Mouse (Mus musculus) ES-E14 (cell line): Measurements from ENCODE around the gene Pqlc2. TPM values are rescaled to one million over a fixed set of nuclear protein-coding genes. Genes with fewer than 3 reads are reported as not detected.
A peak's percentile ranks its signal among the peaks of the same experiment; 100 is the strongest.

Experiments
- DNase-seq: peaks from one replicate; pipeline ENCODE4 v3.0.0-alpha.2; 2013; ENCODE audit warnings: low read depth, low spot score
- H3K27ac ChIP-seq: 2 replicates; pipeline ENCODE4 v1.5.1; 2012; ENCODE audit warnings: low read depth, mild to moderate bottlenecking, low read length, moderate library complexity, mixed read lengths; ENCODE audit not compliant: poor library complexity, insufficient read depth, severe bottlenecking
- H3K36me3 ChIP-seq: 2 replicates; pipeline ENCODE4 v1.6.1; 2012; ENCODE audit warnings: mild to moderate bottlenecking, low read length, moderate library complexity, mixed read lengths; ENCODE audit not compliant: control insufficient read depth, poor library complexity, insufficient read depth, severe bottlenecking
- H3K4me1 ChIP-seq, 2 experiments: fragments of 150-350 bp in 1 of 2; sonication (generic) in 1 of 2; 2 replicates each; pipeline ENCODE4 v1.6.1; 2012; ENCODE audit warnings: low read length in 2 of 2, mild to moderate bottlenecking in 1 of 2, mixed read lengths in 1 of 2; ENCODE audit not compliant: control insufficient read depth in 2 of 2, insufficient read depth in 2 of 2, poor library complexity in 1 of 2
- H3K4me3 ChIP-seq, 2 experiments: fragments of 150-350 bp in 1 of 2; sonication (generic) in 1 of 2; 2 replicates each; pipeline ENCODE4 v1.5.1; 2012; ENCODE audit warnings: low read length in 2 of 2, low read depth in 1 of 2, mild to moderate bottlenecking in 1 of 2, mixed read lengths in 1 of 2; ENCODE audit not compliant: insufficient read depth in 1 of 2, poor library complexity in 1 of 2, severe bottlenecking in 1 of 2
- H3K9ac ChIP-seq: 2 replicates; pipeline ENCODE4 v1.6.1; 2012; ENCODE audit warnings: low read depth, mild to moderate bottlenecking, low read length, mixed read lengths; ENCODE audit not compliant: poor library complexity, insufficient read depth, severe bottlenecking
- H3K9me3 ChIP-seq: fragments of 150-350 bp; sonication (generic); 2 replicates; pipeline ENCODE4 v1.6.1; 2012; ENCODE audit warnings: low read depth, mild to moderate bottlenecking, low read length; ENCODE audit not compliant: control insufficient read depth, insufficient read depth
- CHD2 ChIP-seq: IDR thresholded peaks from 2 replicates; pipeline ENCODE4 v1.6.1; 2014; ENCODE audit warnings: mild to moderate bottlenecking, low read depth, low read length, inconsistent platforms
- HCFC1 ChIP-seq: IDR thresholded peaks from 2 replicates; pipeline ENCODE4 v1.6.1; 2012; ENCODE audit warnings: low read length, inconsistent platforms, borderline replicate concordance; ENCODE audit not compliant: insufficient read depth
- MAFK ChIP-seq: IDR thresholded peaks from 2 replicates; pipeline ENCODE4 v1.6.1; 2014; ENCODE audit warnings: mild to moderate bottlenecking, low read depth, low read length, inconsistent platforms; ENCODE audit not compliant: insufficient read depth
- ZC3H11A ChIP-seq: IDR thresholded peaks from 2 replicates; pipeline ENCODE4 v1.6.1; 2012; ENCODE audit warnings: low read depth, mild to moderate bottlenecking, inconsistent platforms, low read length, borderline replicate concordance
- ZNF384 ChIP-seq: IDR thresholded peaks from 2 replicates; pipeline ENCODE4 v1.6.1; 2012; ENCODE audit warnings: low read depth, low read length, inconsistent platforms
- in situ Hi-C, 2 experiments: fragments of 600-800 bp; cut with MboI; formaldehyde crosslinking; loops; one replicate each; pipeline ENCODE4 v1.15.1; 2025; ENCODE audit warnings: low sequenced_read_pairs in 2 of 2, inconsistent platforms in 1 of 2; ENCODE audit not compliant: unreplicated experiment in 2 of 2
- total RNA-seq: library from RNA; depleted of rRNA; stranded (reverse); fragments of 300-350 nt; gene quantifications from 2 replicates; pipeline ENCODE4 v1.2.3, GENCODE M21; 2012

Pqlc2 gene
- total RNA-seq, 1 experiment = 25.0 TPM

DNA sequence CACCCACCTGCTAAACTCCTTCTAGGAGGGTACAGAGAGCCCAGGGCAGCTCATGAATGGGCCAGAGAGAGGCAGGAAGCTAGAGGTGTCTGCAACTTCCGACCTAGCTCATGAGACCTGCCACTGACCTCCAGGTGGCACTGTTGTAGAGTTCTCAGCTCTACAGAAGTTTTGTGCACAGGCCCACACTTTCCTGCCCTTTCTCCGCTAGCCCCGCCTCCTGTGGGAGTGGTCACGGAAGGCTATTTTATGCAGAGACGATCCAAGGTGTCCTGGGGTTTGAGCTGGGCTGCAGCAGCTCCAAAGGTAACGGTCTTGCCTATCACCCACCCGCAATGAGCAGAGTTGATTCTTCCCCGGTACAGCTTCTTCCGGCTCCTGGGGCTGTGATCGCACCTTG is 20.1 kb upstream of the Pqlc2 start:
- Histone ChIP-seq H3K4me3 (peak overlapping the region in 1 of 2 experiments; percentile 64; a peak in 2 of 4 replicates), H3K27ac (no peak overlapping the region), H3K9me3 (no peaks in the 10 kb centered on the region), H3K4me1 (peaks cover 0 to 3% of the 10 kb centered on the region in 2 experiments; a peak in 1 of 4 replicates), H3K9ac (no peak overlapping the region; the same call in 1 of the 2 replicates), H3K36me3 (no peaks in the 10 kb centered on the region)
- TF ChIP-seq HCFC1 = peak; percentile 60; the same call in 1 of the 2 replicates
- no peak for TF ChIP-seq MAFK
- DNase-seq = peak; percentile 99
- in situ Hi-C loops = no loop called here

DNA sequence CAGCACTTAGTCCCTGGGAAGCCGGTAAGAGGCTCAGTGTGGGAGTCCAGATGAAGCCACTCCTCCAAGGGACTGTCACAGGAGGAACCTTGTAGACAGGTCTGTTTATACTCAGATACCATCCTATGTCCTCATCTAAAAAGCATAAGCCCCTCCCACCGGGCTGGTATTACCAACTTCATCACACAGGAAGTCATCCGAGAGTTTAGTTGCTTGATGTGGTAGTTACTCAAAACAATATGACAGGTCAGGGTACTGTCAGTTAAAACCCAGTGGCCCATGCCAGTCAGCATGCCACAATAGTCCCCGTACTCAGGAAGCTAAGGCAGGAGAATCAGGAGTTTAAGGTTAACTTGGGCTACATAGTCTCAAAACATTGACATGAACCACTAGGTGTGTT is 9.2 kb upstream of the Pqlc2 start:
- H3K4me1 ChIP-seq = 0 out of 4 replicates have a peak, but pooled peaks cover 0 to 2% of the 10 kb centered on the region in 2 experiments
- TF ChIP-seq ZC3H11A (no peak), CHD2 (no peak), MAFK (no peak), HCFC1 (no peak), ZNF384 (no peak)
- no peaks in the 10 kb centered on the region for H3K9me3 ChIP-seq
- in situ Hi-C loops = no loop called here
- H3K36me3 ChIP-seq = peaks cover 4% of the 10 kb centered on the region; the same call in 1 of the 2 replicates
- H3K9ac ChIP-seq = no peak overlapping the region
- H3K27ac ChIP-seq = no peak overlapping the region
- no peak for DNase-seq
- H3K4me3 ChIP-seq = no peak overlapping the region

DNA sequence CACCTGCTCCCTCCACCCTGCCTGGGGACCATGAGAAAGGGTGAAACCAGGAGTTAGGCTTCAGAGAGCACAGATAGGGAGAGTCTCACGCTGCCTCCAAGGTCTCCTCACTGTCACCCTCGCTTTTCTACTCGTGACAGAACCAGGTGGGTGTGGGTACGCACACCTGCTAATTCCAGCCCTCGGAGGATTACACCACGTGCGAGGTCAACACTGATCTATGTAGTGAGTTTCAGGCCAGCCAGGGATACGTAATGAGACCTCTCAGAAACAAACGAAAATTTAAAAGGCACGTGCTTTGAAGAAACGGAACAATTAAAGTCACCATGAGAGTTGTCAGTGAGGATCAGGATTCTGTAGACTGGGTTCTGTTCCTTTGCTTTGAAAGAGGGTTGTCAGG is 7.9 kb upstream of the Pqlc2 start:
- Histone ChIP-seq H3K9ac (no peak overlapping the region), H3K9me3 (no peaks in the 10 kb centered on the region), H3K27ac (no peak overlapping the region), H3K36me3 (peaks cover 11% of the 10 kb centered on the region; the same call in 1 of the 2 replicates), H3K4me3 (no peak overlapping the region), H3K4me1 (0 out of 4 replicates have a peak, but pooled peaks cover 0 to 2% of the 10 kb centered on the region in 2 experiments)
- no peak for DNase-seq
- in situ Hi-C loops = no loop called here
- TF ChIP-seq ZNF384 = no peak
- no peak for TF ChIP-seq ZC3H11A
- TF ChIP-seq HCFC1 = no peak

DNA sequence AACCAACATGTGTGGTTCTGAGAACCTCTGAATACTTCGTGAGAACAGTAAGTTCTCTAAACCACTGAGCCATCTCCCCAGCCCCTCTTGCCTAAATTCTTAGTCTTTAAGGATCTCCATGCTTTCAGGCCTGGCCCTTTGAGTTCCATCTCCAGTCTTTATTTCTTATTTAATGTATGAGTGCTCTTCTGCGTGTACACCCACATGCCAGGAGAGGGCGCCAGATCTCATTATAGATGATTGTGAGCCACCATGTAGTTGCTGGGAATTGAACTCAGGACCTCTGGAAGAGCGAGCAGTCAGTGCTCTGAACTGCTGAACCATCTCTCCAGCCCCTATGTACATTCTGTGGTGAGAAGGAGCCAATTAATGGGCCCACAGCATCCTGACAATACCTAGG is 2.1 kb upstream of the Pqlc2 start:
- Histone ChIP-seq H3K9me3 (no peaks in the 10 kb centered on the region), H3K36me3 (peaks cover 9% of the 10 kb centered on the region; the same call in 1 of the 2 replicates), H3K4me1 (peaks cover 0 to 8% of the 10 kb centered on the region in 2 experiments; a peak in 1 of 4 replicates), H3K27ac (no peak overlapping the region), H3K4me3 (no peak overlapping the region), H3K9ac (no peak overlapping the region)
- TF ChIP-seq ZC3H11A (no peak), HCFC1 (no peak), ZNF384 (no peak), MAFK (no peak), CHD2 (no peak)
- no peak for DNase-seq
- in situ Hi-C loops = no loop called here

DNA sequence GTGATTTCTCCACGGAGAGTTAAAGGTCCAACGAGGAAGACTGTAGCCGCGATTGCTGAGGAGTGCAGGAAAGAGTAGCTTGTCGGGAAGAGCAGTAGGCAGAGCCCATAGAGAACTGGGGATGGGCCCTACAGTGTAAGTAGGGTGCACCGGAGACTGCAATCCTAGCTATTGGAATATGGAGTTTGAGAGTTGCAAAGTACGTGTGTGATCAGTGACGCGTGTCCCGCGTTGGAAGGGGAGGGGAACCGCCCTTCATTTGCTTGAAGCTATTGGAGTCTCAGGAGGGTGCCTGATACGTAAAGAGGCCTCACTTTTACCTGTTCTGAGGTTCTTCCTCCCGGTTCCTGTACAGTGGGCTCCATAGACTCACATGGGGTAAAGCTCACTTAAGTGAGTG is 1.2 kb upstream of the Pqlc2 start:
- Histone ChIP-seq H3K9me3 (no peaks in the 10 kb centered on the region), H3K4me1 (peaks cover 0 to 6% of the 10 kb centered on the region in 2 experiments; a peak in 1 of 4 replicates), H3K27ac (no peak overlapping the region), H3K9ac (peak overlapping the region; percentile 17; the same call in 1 of the 2 replicates), H3K36me3 (peaks cover 12% of the 10 kb centered on the region; the same call in 1 of the 2 replicates), H3K4me3 (peak overlapping the region; percentile 85 to 89)
- in situ Hi-C loops = no loop called here
- DNase-seq = no peak
- TF ChIP-seq MAFK (no peak), CHD2 (no peak), ZC3H11A (no peak), ZNF384 (no peak), HCFC1 (no peak)
